Mouse (Mus musculus): Measurements from ENCODE around the gene Usp33.
"Not testable (repeated sequence)": the region's sequence is repeated elsewhere in the genome, so short reads cannot be mapped to it uniquely, and the experiment has no call there.

The Usp33 gene

GRCm38 (mm10) chr3:152345732-152346632, at the start of gene Usp33:
Gene Usp33, plus strand, starts transcription at chr3:152346478.
- peak; percentile 92 for ATAC-seq (ENCODE audit: low TSS enrichment)

DNA sequence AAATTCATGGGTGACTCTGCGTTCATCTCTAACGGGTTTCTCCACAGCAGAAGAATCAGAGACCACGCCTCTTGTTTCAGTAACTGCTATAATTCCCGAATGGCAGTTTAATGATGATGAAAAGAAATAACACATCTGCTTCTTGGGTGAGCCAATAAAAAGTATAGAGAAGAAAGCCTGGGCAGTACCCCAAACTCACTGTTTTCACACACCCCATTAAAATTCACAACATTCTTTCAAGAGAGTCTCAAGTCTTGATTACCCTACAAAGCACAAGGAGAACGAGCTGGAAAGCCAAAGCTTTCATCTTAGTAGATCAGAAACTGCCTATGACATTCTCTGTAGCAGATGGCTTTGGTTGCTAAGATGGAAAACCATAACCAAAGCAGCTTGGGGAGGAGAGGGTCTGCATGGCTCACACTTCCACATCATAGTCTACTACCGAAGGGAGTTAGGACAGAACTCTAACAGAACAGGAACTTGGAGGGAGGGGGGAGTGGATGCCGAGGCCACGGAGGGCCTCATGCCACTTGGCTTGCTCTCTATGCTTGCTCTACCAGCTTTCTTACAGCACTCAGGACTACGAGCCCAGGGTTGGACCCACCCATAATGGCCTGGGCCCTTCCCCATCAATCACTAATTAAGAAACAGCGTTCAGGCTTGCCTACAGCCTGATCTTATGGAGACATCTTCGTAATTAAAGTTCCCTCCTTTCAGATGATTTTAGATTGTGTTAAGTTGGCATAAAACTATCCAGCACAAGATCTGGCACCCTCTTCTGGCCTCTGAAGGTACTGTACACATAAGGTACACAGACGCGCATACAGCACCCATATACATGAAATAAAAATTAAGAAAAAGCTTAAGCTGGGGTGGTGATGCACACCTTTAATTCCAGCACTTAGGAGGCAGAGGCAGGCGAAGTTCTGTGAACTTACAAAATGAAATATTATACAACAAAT, 45.6 kb upstream of the Usp33 start:
- no peak for ATAC-seq (ENCODE audit: low TSS enrichment)

DNA sequence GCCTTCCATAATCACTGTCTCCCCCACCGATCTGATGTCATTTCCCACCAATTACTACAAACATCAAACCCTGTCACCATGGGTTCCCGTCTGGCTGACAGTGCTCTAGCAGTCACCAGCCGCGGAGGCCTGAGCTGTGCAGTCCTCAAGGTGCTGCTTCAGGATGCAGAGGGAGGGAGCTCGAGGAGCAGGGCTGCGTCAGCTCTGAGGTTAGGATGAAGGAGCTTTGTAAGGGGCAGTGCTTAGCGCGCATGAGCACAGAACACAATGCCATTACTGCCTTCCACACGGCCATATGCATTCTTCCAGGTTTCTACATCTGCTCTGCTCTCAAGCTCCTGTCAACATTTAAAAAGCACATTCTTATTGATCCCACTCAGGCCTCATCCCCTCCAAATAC, 43.3 kb upstream of the Usp33 start:
- ATAC-seq (ENCODE audit: low TSS enrichment), result no peak

GRCm38 (mm10) chr3:152304093-152304815, 42.0 kb upstream of the Usp33 start:
- peak; percentile 88 for ATAC-seq (ENCODE audit: low TSS enrichment)

GRCm38 (mm10) chr3:152305080-152305479, 41.2 kb upstream of the Usp33 start:
- no peak for ATAC-seq (ENCODE audit: low TSS enrichment)

DNA sequence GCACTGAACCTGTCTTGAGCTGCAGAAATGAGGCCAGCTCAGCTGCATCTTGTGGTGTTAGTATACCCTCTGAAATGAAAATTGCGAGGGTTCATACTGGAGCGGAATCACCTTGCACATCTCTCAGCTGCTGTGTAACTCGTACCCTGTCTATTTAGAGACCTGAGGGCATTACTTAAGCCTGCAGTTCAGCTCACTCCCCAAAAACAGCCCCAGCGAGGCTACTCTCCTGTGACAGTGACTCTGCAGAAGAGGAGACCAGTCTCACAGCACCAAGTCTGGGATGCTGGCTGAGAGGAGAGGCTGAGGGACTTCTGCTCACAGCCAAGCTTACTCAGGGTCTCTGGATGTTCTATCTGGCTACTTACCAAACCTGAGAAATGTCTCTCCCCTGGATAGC, 40.3 kb upstream of the Usp33 start:
- no peak for ATAC-seq (ENCODE audit: low TSS enrichment)

- no peak for ATAC-seq (ENCODE audit: low TSS enrichment)
Observed at GRCm38 (mm10) chr3:152308485-152309249, 37.6 kb upstream of the Usp33 start.

GRCm38 (mm10) chr3:152309250-152309645, 37.0 kb upstream of the Usp33 start:
- ATAC-seq (ENCODE audit: low TSS enrichment), result no peak

DNA sequence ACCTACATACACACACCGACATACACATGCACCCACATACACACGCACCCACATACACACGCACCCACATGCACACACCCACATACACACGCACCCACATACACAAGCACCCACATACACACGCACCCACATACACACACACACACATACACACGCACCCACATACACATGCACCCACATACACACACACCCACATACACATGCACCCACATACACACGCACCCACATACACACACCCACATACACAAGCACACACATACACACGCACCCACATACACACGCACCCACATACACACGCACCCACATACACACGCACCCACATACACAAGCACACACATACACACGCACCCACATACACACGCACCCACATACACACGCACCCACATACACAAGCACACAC, 31.6 kb upstream of the Usp33 start:
- not testable (repeated sequence) for ATAC-seq (ENCODE audit: low TSS enrichment)

DNA sequence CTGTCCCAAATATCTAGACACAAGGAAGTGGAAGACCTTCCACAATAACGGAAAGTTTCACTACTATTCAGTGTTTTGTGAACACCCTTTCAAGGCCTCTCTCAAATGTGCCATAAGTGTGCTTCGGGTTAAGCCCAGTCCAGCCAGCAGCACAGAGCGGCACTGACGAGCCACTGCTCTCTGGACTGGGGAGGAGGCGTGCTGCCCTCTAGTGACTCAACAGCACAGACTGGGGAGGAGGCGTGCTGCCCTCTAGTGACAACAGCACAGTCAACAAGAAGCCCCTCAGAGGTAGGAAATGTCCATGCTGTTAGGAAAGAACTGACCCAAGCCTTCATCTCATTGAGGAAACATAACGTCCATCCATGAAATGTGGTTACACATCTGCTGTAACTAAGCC, 30.7 kb upstream of the Usp33 start:
- ATAC-seq (ENCODE audit: low TSS enrichment), result peak; percentile 91

DNA sequence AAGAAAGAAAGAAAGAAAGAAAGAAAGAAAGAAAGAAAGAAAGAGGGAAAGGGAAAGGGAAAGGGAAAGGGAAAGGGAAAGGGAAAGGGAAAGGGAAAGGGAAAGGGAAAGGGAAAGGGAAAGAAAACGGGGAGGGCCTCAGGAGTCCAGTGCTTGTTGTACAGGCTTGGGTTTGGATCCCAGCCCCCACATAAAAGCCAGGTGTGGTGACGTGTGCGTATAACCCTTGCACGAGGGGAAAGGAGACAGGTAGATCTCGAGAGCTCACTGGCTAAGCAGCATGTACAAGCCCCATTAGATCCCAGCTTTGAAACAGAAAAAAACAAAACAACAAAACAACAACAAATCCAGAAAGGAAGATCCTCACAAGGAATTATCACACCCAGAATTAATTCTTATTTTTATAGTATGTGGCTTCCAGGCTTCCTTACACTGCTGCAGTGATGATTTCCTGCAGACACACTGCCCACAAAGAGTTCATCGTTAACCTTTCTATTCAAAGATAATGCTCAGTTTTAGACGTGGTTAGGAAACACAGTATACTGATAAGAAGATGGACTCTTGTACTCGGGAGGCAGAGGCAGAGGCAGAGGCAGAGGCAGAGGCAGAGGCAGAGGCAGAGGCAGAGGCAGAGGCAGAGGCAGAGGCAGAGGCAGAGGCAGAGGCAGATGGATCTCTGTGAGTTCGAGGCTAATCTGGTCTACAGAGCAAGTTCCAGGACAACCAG, 29.7 kb upstream of the Usp33 start:
- not testable (repeated sequence) for ATAC-seq (ENCODE audit: low TSS enrichment)

- ATAC-seq (ENCODE audit: low TSS enrichment), result no peak
Observed at GRCm38 (mm10) chr3:152320972-152321645, 25.2 kb upstream of the Usp33 start.

- ATAC-seq (ENCODE audit: low TSS enrichment), result no peak
Observed at GRCm38 (mm10) chr3:152321765-152322547, 24.3 kb upstream of the Usp33 start.

GRCm38 (mm10) chr3:152332104-152332503, 14.2 kb upstream of the Usp33 start:
- no peak for ATAC-seq (ENCODE audit: low TSS enrichment)

GRCm38 (mm10) chr3:152332545-152333300, 13.6 kb upstream of the Usp33 start:
- ATAC-seq (ENCODE audit: low TSS enrichment), result peak; percentile 95

GRCm38 (mm10) chr3:152333641-152334040, 12.6 kb upstream of the Usp33 start:
- ATAC-seq (ENCODE audit: low TSS enrichment), result no peak

DNA sequence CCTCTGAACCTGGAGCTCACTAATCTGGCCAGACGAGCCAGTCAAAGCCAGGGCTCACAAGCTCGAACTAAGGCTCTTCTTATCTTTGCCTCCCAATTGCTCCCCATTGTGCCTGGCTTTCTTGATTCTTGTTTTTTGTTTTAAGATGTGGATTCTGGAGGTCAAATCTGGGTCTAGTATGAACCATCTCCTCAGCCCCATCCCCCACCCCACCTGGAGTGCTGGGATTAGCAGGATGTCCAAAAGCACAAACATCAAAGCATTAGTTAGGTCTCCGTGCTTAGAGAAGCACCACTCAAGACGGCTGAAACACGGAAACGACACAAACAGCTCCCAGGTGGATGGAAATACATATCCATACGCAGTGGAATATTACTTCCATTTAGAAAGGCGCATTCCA, 10.2 kb upstream of the Usp33 start:
- no peak for ATAC-seq (ENCODE audit: low TSS enrichment)

- peak; percentile 94 for ATAC-seq (ENCODE audit: low TSS enrichment)
Observed at GRCm38 (mm10) chr3:152339862-152340557, 6.3 kb upstream of the Usp33 start, which contains the start of gene Miga1. Gene Miga1, minus strand, starts transcription at chr3:152340407.
